Mouse (Mus musculus): ENCODE results near the gene Ppm1a. TPM values are rescaled to one million over a fixed set of nuclear protein-coding genes. Genes with fewer than 3 reads are reported as not detected.

The Ppm1a gene
- polyA plus RNA-seq, 1 experiment from 2014 or later = 46.4 TPM

GRCm38 (mm10) chr12:72750606-72751005 is 6.6 kb upstream of the Ppm1a start:
- DNase-seq (ENCODE audit: low spot score) (no peak), ATAC-seq (replicated peaks; ENCODE audit: low FRiP score) (no peak)
- H3K9me3 ChIP-seq (ENCODE audit: control insufficient read depth, low read length) = no peaks in the 10 kb centered on the region
- no peak overlapping the region for H3K4me2 ChIP-seq
- no peak overlapping the region for H3K9ac ChIP-seq (ENCODE audit: low read depth, low read length)
- WGBS = 75% methylated on average over 2 of the region's 2 CpGs
- H3K27ac ChIP-seq (ENCODE audit: low read depth, low read length) = no peak overlapping the region
- H3K36me3 ChIP-seq (ENCODE audit: control insufficient read depth, insufficient read depth, low read length) = no peaks in the 10 kb centered on the region
- no peak overlapping the region for H3K4me3 ChIP-seq (ENCODE audit: low read depth, low read length)
- H3K4me1 ChIP-seq (replicated peaks; ENCODE audit: control insufficient read depth, insufficient read depth, low read length) = no peaks in the 10 kb centered on the region
- no peaks in the 10 kb centered on the region for H3K27me3 ChIP-seq (replicated peaks; ENCODE audit: control insufficient read depth, insufficient read depth, low read length)

GRCm38 (mm10) chr12:72757596-72757995 is 341 bp downstream of the Ppm1a start:
- WGBS = 19% methylated on average over 1 of the region's 1 CpGs
- H3K9ac ChIP-seq (ENCODE audit: low read depth, low read length) = no peak overlapping the region
- no peak for DNase-seq (ENCODE audit: low spot score)
- peaks cover 15% of the 10 kb centered on the region for H3K4me1 ChIP-seq (replicated peaks; ENCODE audit: control insufficient read depth, insufficient read depth, low read length)
- H3K27me3 ChIP-seq (replicated peaks; ENCODE audit: control insufficient read depth, insufficient read depth, low read length) = no peaks in the 10 kb centered on the region
- H3K9me3 ChIP-seq (ENCODE audit: control insufficient read depth, low read length) = no peaks in the 10 kb centered on the region
- no peaks in the 10 kb centered on the region for H3K36me3 ChIP-seq (ENCODE audit: control insufficient read depth, insufficient read depth, low read length)
- H3K4me2 ChIP-seq = no peak overlapping the region
- ATAC-seq (replicated peaks; ENCODE audit: low FRiP score) = no peak
- no peak overlapping the region for H3K27ac ChIP-seq (ENCODE audit: low read depth, low read length)
- no peak overlapping the region for H3K4me3 ChIP-seq (ENCODE audit: low read depth, low read length)

GRCm38 (mm10) chr12:72759956-72760355 is 2.7 kb downstream of the Ppm1a start:
- Histone ChIP-seq H3K9ac (ENCODE audit: low read depth, low read length) (peak overlapping the region; percentile 93), H3K4me2 (peak overlapping the region; percentile 79)
- DNase-seq (ENCODE audit: low spot score) = no peak

GRCm38 (mm10) chr12:72760376-72761229 is 3.3 kb downstream of the Ppm1a start:
- Histone ChIP-seq H3K4me1 (replicated peaks; ENCODE audit: control insufficient read depth, insufficient read depth, low read length) (peaks cover 23% of the 10 kb centered on the region), H3K36me3 (ENCODE audit: control insufficient read depth, insufficient read depth, low read length) (no peaks in the 10 kb centered on the region), H3K9me3 (ENCODE audit: control insufficient read depth, low read length) (no peaks in the 10 kb centered on the region), H3K4me3 (ENCODE audit: low read depth, low read length) (peak overlapping the region; percentile 85), H3K27ac (ENCODE audit: low read depth, low read length) (peak overlapping the region; percentile 97), H3K4me2 (peak overlapping the region; percentile 79), H3K9ac (ENCODE audit: low read depth, low read length) (peak overlapping the region; percentile 93), H3K27me3 (replicated peaks; ENCODE audit: control insufficient read depth, insufficient read depth, low read length) (no peaks in the 10 kb centered on the region)
- WGBS = under 1% methylated on average over 72 of the region's 78 CpGs
- peak; percentile 97 for DNase-seq (ENCODE audit: low spot score)
- ATAC-seq (replicated peaks; ENCODE audit: low FRiP score) = peak; percentile 89

More at GRCm38 (mm10) chr12:72759956-72760355, 2.7 kb downstream of the Ppm1a start:
- Histone ChIP-seq H3K4me3 (ENCODE audit: low read depth, low read length) (peak overlapping the region; percentile 85), H3K27me3 (replicated peaks; ENCODE audit: control insufficient read depth, insufficient read depth, low read length) (no peaks in the 10 kb centered on the region), H3K9me3 (ENCODE audit: control insufficient read depth, low read length) (no peaks in the 10 kb centered on the region), H3K27ac (ENCODE audit: low read depth, low read length) (peak overlapping the region; percentile 89), H3K4me1 (replicated peaks; ENCODE audit: control insufficient read depth, insufficient read depth, low read length) (peaks cover 23% of the 10 kb centered on the region), H3K36me3 (ENCODE audit: control insufficient read depth, insufficient read depth, low read length) (no peaks in the 10 kb centered on the region)
- WGBS = 16% methylated on average over 7 of the region's 7 CpGs
- no peak for ATAC-seq (replicated peaks; ENCODE audit: low FRiP score)

DNA sequence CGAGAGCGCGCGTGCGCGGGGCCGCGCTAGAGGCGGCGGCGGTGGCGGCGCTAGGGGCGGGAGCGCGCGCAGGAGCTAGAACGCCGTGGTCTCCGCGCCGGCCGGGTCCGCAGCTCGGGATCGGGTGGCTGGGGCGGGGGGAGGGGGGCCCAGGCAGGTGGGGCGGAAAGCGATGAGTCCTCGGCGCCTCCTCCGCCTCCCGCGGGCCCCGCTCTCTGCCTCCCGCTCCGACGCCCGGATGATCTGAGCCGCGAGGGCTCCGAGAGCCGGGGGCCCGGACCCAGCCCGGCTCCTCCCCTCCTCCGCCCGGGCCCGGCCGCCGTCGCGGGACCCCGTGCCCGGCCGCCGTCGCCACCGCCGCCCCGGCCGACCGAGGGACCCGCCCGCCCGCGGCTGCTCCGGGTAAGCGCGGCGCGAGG is 4.0 kb downstream of the Ppm1a start:
- 0% methylated on average over 45 of the region's 71 CpGs for whole genome bisulfite sequencing
- H3K9ac ChIP-seq (ENCODE audit: low read depth, low read length) = peak overlapping the region; percentile 93
- peak overlapping the region; percentile 97 for H3K27ac ChIP-seq (ENCODE audit: low read depth, low read length)
- H3K4me1 ChIP-seq (replicated peaks; ENCODE audit: control insufficient read depth, insufficient read depth, low read length) = peaks cover 23% of the 10 kb centered on the region
- peak overlapping the region; percentile 85 for H3K4me3 ChIP-seq (ENCODE audit: low read depth, low read length)
- H3K4me2 ChIP-seq = peak overlapping the region; percentile 84
- no peaks in the 10 kb centered on the region for H3K27me3 ChIP-seq (replicated peaks; ENCODE audit: control insufficient read depth, insufficient read depth, low read length)
- peak; percentile 66 for ATAC-seq (replicated peaks; ENCODE audit: low FRiP score)
- DNase-seq (ENCODE audit: low spot score) = no peak
- no peaks in the 10 kb centered on the region for H3K9me3 ChIP-seq (ENCODE audit: control insufficient read depth, low read length)
- H3K36me3 ChIP-seq (ENCODE audit: control insufficient read depth, insufficient read depth, low read length) = no peaks in the 10 kb centered on the region

GRCm38 (mm10) chr12:72761649-72762261 is 4.5 kb downstream of the Ppm1a start:
- Histone ChIP-seq H3K4me2 (peak overlapping the region; percentile 84), H3K9me3 (ENCODE audit: control insufficient read depth, low read length) (no peaks in the 10 kb centered on the region), H3K4me1 (replicated peaks; ENCODE audit: control insufficient read depth, insufficient read depth, low read length) (peaks cover 20% of the 10 kb centered on the region), H3K27ac (ENCODE audit: low read depth, low read length) (peak overlapping the region; percentile 97), H3K4me3 (ENCODE audit: low read depth, low read length) (peak overlapping the region; percentile 85), H3K36me3 (ENCODE audit: control insufficient read depth, insufficient read depth, low read length) (no peaks in the 10 kb centered on the region), H3K27me3 (replicated peaks; ENCODE audit: control insufficient read depth, insufficient read depth, low read length) (no peaks in the 10 kb centered on the region), H3K9ac (ENCODE audit: low read depth, low read length) (peak overlapping the region; percentile 93)
- whole genome bisulfite sequencing = under 1% methylated on average over 43 of the region's 43 CpGs
- peak; percentile 82 for DNase-seq (ENCODE audit: low spot score)
- ATAC-seq (replicated peaks; ENCODE audit: low FRiP score) = peak; percentile 72

GRCm38 (mm10) chr12:72762502-72762901 is 5.2 kb downstream of the Ppm1a start:
- H3K4me3 ChIP-seq (ENCODE audit: low read depth, low read length) = peak overlapping the region; percentile 85
- no peaks in the 10 kb centered on the region for H3K27me3 ChIP-seq (replicated peaks; ENCODE audit: control insufficient read depth, insufficient read depth, low read length)
- H3K9ac ChIP-seq (ENCODE audit: low read depth, low read length) = no peak overlapping the region
- DNase-seq (ENCODE audit: low spot score) (no peak), ATAC-seq (replicated peaks; ENCODE audit: low FRiP score) (no peak)
- WGBS = 17% methylated on average over 1 of the region's 1 CpGs
- no peaks in the 10 kb centered on the region for H3K9me3 ChIP-seq (ENCODE audit: control insufficient read depth, low read length)
- no peaks in the 10 kb centered on the region for H3K36me3 ChIP-seq (ENCODE audit: control insufficient read depth, insufficient read depth, low read length)
- H3K4me2 ChIP-seq = peak overlapping the region; percentile 84
- no peak overlapping the region; the same call in 1 of the 2 replicates for H3K27ac ChIP-seq (ENCODE audit: low read depth, low read length)
- peaks cover 16% of the 10 kb centered on the region for H3K4me1 ChIP-seq (replicated peaks; ENCODE audit: control insufficient read depth, insufficient read depth, low read length)

DNA sequence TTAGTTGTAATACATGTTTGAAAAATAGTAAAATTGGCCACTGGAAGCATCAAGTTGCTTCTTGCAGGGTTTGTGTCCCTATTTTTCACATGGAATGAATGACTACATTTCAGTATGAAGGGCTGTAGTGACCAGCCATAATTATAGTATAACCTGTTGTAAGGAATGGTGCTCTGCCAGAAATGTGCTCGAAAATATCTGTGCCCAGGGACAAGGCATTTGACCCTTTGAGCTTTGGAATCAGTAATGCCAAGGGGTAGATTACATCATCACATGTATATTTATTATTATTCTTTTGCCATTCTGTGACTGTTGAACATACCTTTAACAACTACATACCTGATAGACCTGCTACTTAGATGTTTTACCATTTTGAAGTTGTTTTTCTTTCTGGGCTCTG is 5.9 kb downstream of the Ppm1a start:
- H3K4me3 ChIP-seq (ENCODE audit: low read depth, low read length) = peak overlapping the region; percentile 7; the same call in 1 of the 2 replicates
- no peaks in the 10 kb centered on the region for H3K9me3 ChIP-seq (ENCODE audit: control insufficient read depth, low read length)
- no peak overlapping the region; the same call in 1 of the 2 replicates for H3K27ac ChIP-seq (ENCODE audit: low read depth, low read length)
- 63% methylated on average over 1 of the region's 1 CpGs for WGBS
- H3K36me3 ChIP-seq (ENCODE audit: control insufficient read depth, insufficient read depth, low read length) = no peaks in the 10 kb centered on the region
- ATAC-seq (replicated peaks; ENCODE audit: low FRiP score) (no peak), DNase-seq (ENCODE audit: low spot score) (no peak)
- peaks cover 19% of the 10 kb centered on the region for H3K4me1 ChIP-seq (replicated peaks; ENCODE audit: control insufficient read depth, insufficient read depth, low read length)
- H3K27me3 ChIP-seq (replicated peaks; ENCODE audit: control insufficient read depth, insufficient read depth, low read length) = no peaks in the 10 kb centered on the region
- H3K9ac ChIP-seq (ENCODE audit: low read depth, low read length) = no peak overlapping the region
- peak overlapping the region; percentile 84 for H3K4me2 ChIP-seq
